Mouse (Mus musculus) ES-E14 (cell line): ENCODE results near the gene Nek6.

Experiments
- HCFC1 ChIP-seq: IDR thresholded peaks from 2 replicates; pipeline ENCODE4 v1.6.1; 2012; ENCODE audit warnings: low read length, inconsistent platforms, borderline replicate concordance; ENCODE audit not compliant: insufficient read depth
- ZC3H11A ChIP-seq: IDR thresholded peaks from 2 replicates; pipeline ENCODE4 v1.6.1; 2012; ENCODE audit warnings: low read depth, mild to moderate bottlenecking, inconsistent platforms, low read length, borderline replicate concordance

- TF ChIP-seq HCFC1, result no peak
- no peak for TF ChIP-seq ZC3H11A
Measured at GRCm38 (mm10) chr2:38515446-38515845, 4.0 kb downstream of the Nek6 start.
